Mouse (Mus musculus) cerebellum, adult 11 months (tissue): ENCODE data around the gene Fibp.
A peak's percentile ranks its signal among the peaks of the same experiment; 100 is the strongest.
"Not testable (repeated sequence)": the region's sequence is repeated elsewhere in the genome, so short reads cannot be mapped to it uniquely, and the experiment has no call there.

Experiments
- DNase-seq: peaks from one replicate; pipeline ENCODE4 v3.0.0; 2022

Gene Fibp

GRCm38 (mm10) chr19:5490313-5490897, 30.0 kb downstream of the Fibp start, which contains the start of gene Cfl1:
Cfl1 (plus strand) TSS chr19:5490455.
- peak; percentile 90 for DNase-seq

- DNase-seq: peak; percentile 79
Measured at GRCm38 (mm10) chr19:5490898-5491708, 30.7 kb downstream of the Fibp start.

- DNase-seq: no peak
Measured at GRCm38 (mm10) chr19:5492641-5493040, 32.2 kb downstream of the Fibp start.

GRCm38 (mm10) chr19:5493301-5493721, 32.9 kb downstream of the Fibp start:
- not testable (repeated sequence) for DNase-seq

- no peak for DNase-seq
Measured at GRCm38 (mm10) chr19:5494314-5494713, 33.9 kb downstream of the Fibp start.

GRCm38 (mm10) chr19:5495353-5496051, 35.1 kb downstream of the Fibp start:
- no peak for DNase-seq

GRCm38 (mm10) chr19:5496052-5496370, 35.6 kb downstream of the Fibp start:
- DNase-seq: no peak

- DNase-seq: no peak
Measured at GRCm38 (mm10) chr19:5500330-5500875, 40.0 kb downstream of the Fibp start.

- no peak for DNase-seq
Measured at GRCm38 (mm10) chr19:5503687-5504086, 43.3 kb downstream of the Fibp start, which contains the start of gene 1700020D05Rik. 1700020D05Rik (minus strand) TSS chr19:5503787.

- peak; percentile 99 for DNase-seq
Measured at GRCm38 (mm10) chr19:5510031-5511026, 49.9 kb downstream of the Fibp start, which contains the start of gene Snx32. Snx32 (minus strand) TSS chr19:5510538.

GRCm38 (mm10) chr19:5511074-5511632, 50.7 kb downstream of the Fibp start:
- no peak for DNase-seq

GRCm38 (mm10) chr19:5512091-5513004, 51.9 kb downstream of the Fibp start:
- no peak for DNase-seq

GRCm38 (mm10) chr19:5513005-5513349, 52.6 kb downstream of the Fibp start:
- DNase-seq: no peak
